Mouse (Mus musculus): ENCODE data around the gene Mgarp. TPM values are rescaled to one million over a fixed set of nuclear protein-coding genes. Genes with fewer than 3 reads are reported as not detected.
"Not testable (repeated sequence)": the region's sequence is repeated elsewhere in the genome, so short reads cannot be mapped to it uniquely, and the experiment has no call there.

Mgarp gene
- not detected for total RNA-seq (2021)

- DNase-seq, result peak; percentile 55
- intact Hi-C loops (cut with DNase I), result no loop called here
Observed at GRCm38 (mm10) chr3:51396219-51397068, at the start of gene Mgarp. Gene Mgarp, minus strand, starts transcription at chr3:51396738.

GRCm38 (mm10) chr3:51434871-51435595 is 38.5 kb upstream of the Mgarp start:
- no peak for DNase-seq

DNA sequence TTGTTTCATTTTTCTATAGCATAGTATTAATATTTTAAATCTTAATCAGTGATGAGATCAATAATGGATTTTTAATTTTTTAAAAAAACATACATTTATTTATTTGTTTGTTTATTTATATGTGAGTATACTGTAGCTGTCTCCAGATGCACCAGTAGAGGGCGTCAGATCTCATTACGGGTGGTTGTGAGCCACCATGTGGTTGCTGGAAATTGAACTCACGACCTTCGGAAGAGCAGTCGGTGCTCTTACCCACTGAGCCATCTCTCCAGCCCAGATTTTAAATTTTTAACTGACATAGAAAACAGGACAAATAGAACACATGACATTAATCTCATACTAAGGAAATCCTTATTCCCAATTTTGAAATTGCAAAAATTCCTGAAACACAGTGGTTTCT is 37.8 kb upstream of the Mgarp start:
- intact Hi-C loops (cut with DNase I), result not testable (repeated sequence)

More at GRCm38 (mm10) chr3:51434871-51435595, 38.5 kb upstream of the Mgarp start:
- intact Hi-C loops (cut with DNase I), result no loop called here

GRCm38 (mm10) chr3:51425394-51425793 is 28.9 kb upstream of the Mgarp start:
- intact Hi-C loops (cut with DNase I), result no loop called here
- DNase-seq, result no peak

More for the DNA sequence above, 37.8 kb upstream of the Mgarp start:
- DNase-seq, result not testable (repeated sequence)

- no peak for DNase-seq
- intact Hi-C loops (cut with DNase I), result no loop called here
Observed at GRCm38 (mm10) chr3:51421921-51422320, 25.4 kb upstream of the Mgarp start.

GRCm38 (mm10) chr3:51417966-51418365 is 21.4 kb upstream of the Mgarp start:
- intact Hi-C loops (cut with DNase I), result no loop called here
- no peak for DNase-seq

DNA sequence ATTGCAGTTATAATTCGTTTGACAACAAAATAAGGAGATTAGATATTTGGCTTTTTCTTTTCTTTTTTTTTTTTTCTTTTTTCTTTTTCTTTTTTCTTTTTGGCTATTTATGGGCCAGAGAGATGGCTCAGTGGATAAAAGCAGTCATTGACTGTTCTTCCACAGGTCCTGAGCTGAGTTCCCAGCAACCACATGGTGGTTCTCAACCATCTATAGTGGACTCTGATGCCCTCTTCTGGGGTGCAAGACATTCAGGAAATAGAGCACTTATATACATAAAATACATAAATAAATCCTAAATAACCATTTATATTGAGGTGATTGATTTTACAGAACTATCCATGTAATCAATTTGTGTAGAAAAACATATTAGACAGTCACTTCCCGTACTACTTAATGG is 20.9 kb upstream of the Mgarp start:
- no peak for DNase-seq
- intact Hi-C loops (cut with DNase I), result no loop called here

DNA sequence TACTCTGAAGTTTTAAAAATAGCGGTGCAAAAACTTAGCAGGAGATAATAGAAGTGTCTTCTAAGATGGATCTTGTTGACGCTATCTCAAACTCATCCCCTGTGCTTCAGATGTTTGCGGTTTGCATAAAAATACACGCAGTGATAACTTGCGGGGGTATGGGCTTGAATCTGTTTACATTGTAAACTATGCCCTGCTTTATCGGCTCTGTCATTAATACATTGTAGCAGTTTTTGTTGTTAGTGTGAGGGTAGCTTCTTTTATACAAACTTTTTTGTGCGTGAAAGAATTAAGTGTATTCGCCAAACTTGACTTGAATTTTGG is 20.6 kb upstream of the Mgarp start:
- DNase-seq, result no peak
- intact Hi-C loops (cut with DNase I), result no loop called here

GRCm38 (mm10) chr3:51416364-51417134 is 20.0 kb upstream of the Mgarp start:
- peak; percentile 46 for DNase-seq
- intact Hi-C loops (cut with DNase I), result no loop called here

GRCm38 (mm10) chr3:51416073-51416363 is 19.5 kb upstream of the Mgarp start:
- DNase-seq, result no peak
- intact Hi-C loops (cut with DNase I), result no loop called here

GRCm38 (mm10) chr3:51415098-51416072 is 18.8 kb upstream of the Mgarp start, which contains the start of gene Naa15:
Gene Naa15, plus strand, starts transcription at chr3:51415148.
- intact Hi-C loops (cut with DNase I), result no loop called here
- DNase-seq, result peak; percentile 97

DNA sequence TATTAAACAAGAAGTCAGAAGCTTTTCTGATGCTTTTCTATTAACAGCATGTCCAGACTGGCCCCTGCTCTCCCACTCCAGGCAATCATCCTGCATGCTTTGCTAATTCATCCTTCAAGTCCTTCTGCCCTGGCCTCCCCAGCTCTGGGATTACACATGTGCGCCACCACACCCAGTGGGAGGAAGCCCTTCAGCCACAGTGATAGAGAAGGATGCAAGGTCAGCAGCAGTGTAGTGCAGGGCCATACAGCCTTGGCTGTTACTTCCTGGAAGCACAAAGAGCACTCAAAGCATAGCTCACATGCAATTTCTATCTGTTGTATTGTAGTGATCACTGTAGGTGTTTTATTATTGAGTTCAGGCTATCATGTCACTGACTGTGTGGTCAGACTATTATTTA is 16.7 kb upstream of the Mgarp start:
- intact Hi-C loops (cut with DNase I), result no loop called here
- no peak for DNase-seq

- DNase-seq, result no peak
- intact Hi-C loops (cut with DNase I), result no loop called here
Observed at GRCm38 (mm10) chr3:51412457-51412856, 15.9 kb upstream of the Mgarp start.

GRCm38 (mm10) chr3:51408561-51409183 is 12.1 kb upstream of the Mgarp start, which contains the start of gene Ndufc1:
Gene Ndufc1, minus strand, starts transcription at chr3:51408988.
- peak; percentile 98 for DNase-seq
- intact Hi-C loops (cut with DNase I), result no loop called here

DNA sequence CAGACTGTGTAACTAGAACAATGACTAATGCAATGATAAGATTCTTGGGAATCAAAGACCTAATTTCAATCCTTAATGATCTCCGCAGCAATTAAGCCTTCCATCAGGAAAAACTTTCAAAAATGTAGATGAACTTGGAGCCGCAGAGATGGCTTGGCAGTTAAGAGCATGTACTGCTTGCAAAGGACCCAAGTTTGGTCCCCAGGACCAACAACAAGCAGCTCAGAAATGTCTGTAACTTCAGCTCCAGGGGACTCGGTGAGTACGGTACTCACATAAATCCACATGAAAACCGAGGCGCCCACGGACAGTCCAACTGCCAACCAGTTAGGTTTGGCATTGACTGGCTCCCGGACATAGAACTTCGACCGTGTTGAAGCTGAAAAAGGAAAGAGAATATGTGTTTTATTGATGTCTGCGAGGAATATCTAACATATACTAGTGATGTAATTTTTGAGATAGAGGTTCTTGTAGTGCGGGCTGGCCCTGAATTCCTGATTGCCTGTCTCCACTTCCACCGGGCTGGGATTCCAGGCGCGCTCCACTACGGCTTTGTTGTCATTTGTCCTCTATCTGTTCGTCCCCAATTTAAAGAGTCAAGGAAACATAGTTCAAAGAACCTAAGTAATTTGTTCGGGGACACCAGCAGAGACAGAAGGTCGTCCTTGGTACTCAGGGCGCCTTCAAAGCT is 11.5 kb upstream of the Mgarp start:
- no peak for DNase-seq
- intact Hi-C loops (cut with DNase I), result no loop called here

DNA sequence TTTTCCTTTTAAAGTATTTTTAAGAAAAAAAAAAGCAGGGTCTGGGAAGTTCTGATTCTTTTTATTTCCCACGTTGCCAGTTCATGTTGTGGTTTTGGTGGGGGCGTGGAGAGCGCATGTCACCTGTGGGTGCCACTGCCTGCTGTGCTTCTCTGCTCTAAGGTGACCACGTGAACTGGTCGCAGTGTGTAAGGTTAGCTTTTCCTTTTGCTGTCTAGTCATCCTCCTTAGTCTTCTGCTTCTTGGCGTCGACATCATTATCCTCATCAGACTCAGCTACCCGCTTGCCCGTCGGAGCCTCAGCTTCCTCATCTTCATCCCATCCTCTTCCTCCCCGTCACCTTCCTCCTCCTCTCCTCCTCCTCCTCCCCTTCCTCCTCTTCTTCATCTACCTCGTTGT is 6.1 kb upstream of the Mgarp start:
- DNase-seq, result no peak
- intact Hi-C loops (cut with DNase I), result no loop called here

DNA sequence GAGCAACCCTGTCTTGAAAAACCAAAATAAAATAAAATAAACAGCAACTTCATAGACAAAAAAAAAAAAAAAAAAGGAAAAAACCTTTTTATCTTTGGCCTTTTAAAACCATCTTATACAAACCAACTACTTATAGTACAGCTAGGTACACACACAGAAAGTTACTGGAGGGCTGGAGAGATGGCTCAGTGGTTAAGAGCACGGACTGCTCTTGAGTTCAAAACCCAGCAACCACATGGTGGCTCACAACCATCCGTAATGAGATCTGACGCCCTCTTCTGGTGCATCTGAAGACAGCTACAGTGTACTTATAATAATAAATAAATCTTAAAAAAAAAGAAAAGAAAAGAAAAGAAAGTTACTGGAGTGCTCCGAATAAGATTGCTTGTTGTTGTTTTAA is 5.5 kb upstream of the Mgarp start:
- intact Hi-C loops (cut with DNase I); DNase-seq: not testable (repeated sequence)

- intact Hi-C loops (cut with DNase I), result no loop called here
- no peak for DNase-seq
Observed at GRCm38 (mm10) chr3:51400682-51401081, 4.1 kb upstream of the Mgarp start.

DNA sequence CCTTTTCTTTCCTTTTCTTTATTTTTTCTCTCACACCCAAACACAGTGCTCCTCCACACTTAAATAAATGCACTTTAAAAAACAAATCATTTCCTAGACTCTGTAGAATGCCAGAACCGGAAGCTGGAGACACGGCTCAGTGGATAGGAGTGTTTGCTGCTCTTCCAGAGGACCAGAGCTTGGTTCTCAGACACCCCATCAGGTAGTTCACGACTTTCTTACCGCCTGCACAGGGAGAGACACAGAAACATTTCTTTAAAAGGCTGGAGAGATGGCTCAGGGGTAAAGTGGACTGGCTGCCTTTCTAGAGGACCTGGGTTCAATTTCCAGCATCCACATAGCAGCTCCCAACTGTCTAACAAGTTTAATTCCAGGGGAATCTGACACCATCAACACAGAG is 3.0 kb upstream of the Mgarp start:
- intact Hi-C loops (cut with DNase I), result no loop called here
- DNase-seq, result no peak
